Mouse (Mus musculus): ENCODE measurements around the gene Gm10718. TPM values are rescaled to one million over a fixed set of nuclear protein-coding genes. Genes with fewer than 3 reads are reported as not detected.
"Not testable (repeated sequence)": the region's sequence is repeated elsewhere in the genome, so short reads cannot be mapped to it uniquely, and the experiment has no call there.

The Gm10718 gene
- polyA plus RNA-seq, 1 experiment from 2014 or later: not detected

GRCm38 (mm10) chr9:3015354-3015753 is 8.0 kb upstream of the Gm10718 start, which contains the start of gene Gm10720:
Gm10720 (plus strand) TSS chr9:3015654.
- H3K4me1 ChIP-seq; H3K4me3 ChIP-seq (replicated peaks); H3K9me3 ChIP-seq; H3K36me3 ChIP-seq; H3K4me2 ChIP-seq; H3K27me3 ChIP-seq (replicated peaks); ATAC-seq (ENCODE audit: insufficient read depth, low FRiP score, low read depth); H3K9ac ChIP-seq; H3K27ac ChIP-seq: not testable (repeated sequence)
- WGBS: 66% methylated on average over 5 of the region's 9 CpGs

DNA sequence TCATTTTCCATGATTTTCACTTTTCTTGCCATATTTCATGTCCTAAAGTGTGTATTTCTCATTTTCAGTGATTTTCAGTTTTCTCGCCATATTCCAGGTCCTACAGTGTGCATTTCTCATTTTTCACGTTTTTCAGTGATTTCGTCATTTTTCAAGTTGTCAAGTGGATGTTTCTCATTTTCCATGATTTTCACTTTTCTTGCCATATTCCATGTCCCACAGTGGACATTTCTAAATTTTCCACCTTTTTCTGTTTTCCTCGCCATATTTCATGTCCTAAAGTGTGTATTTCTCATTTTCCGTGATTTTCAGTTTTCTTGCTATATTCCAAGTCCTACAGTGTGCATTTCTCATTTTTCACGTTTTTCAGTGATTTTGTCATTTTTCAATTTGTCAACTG is 7.5 kb upstream of the Gm10718 start:
- H3K9ac ChIP-seq; H3K4me1 ChIP-seq; ATAC-seq (ENCODE audit: insufficient read depth, low FRiP score, low read depth); H3K4me3 ChIP-seq (replicated peaks); H3K27ac ChIP-seq; H3K27me3 ChIP-seq (replicated peaks); H3K4me2 ChIP-seq; H3K36me3 ChIP-seq; H3K9me3 ChIP-seq: not testable (repeated sequence)
- WGBS: 70% methylated on average over 6 of the region's 6 CpGs

DNA sequence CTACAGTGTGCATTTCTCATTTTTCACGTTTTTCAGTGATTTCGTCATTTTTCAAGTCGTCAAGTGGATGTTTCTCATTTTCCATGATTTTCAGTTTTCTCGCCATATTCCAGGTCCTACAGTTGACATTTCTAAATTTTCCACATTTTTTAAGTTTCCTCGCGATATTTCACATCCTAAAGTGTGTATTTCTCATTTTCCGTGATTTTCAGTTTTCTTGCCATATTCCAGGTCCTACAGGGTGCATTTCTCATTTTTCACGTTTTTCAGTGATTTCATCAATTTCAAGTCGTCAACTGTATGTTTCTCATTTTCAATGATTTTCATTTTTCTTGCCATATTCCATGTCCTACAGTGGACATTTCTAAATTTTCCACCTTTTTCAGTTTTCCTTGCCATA is 6.2 kb upstream of the Gm10718 start, which contains the start of gene Gm10719:
Gene Gm10719, plus strand, starts transcription at position 301 of the 400 bp plus-strand sequence.
- H3K4me2 ChIP-seq; H3K36me3 ChIP-seq; H3K4me1 ChIP-seq; H3K4me3 ChIP-seq (replicated peaks); H3K9ac ChIP-seq; ATAC-seq (ENCODE audit: insufficient read depth, low FRiP score, low read depth); H3K27me3 ChIP-seq (replicated peaks); H3K9me3 ChIP-seq; H3K27ac ChIP-seq: not testable (repeated sequence)
- 57% methylated on average over 2 of the region's 9 CpGs for WGBS

- not testable (repeated sequence) for H3K4me3 ChIP-seq (replicated peaks); H3K27me3 ChIP-seq (replicated peaks); H3K27ac ChIP-seq; H3K36me3 ChIP-seq; H3K9me3 ChIP-seq; H3K9ac ChIP-seq; H3K4me2 ChIP-seq; H3K4me1 ChIP-seq; ATAC-seq (ENCODE audit: insufficient read depth, low FRiP score, low read depth)
- WGBS: 59% methylated on average over 9 of the region's 9 CpGs
These were observed 4.4 kb upstream of the Gm10718 start for GRCm38 (mm10) chr9:3018944-3019343.

- WGBS: 75% methylated on average over 17 of the region's 19 CpGs
- not testable (repeated sequence) for H3K9ac ChIP-seq; H3K27me3 ChIP-seq (replicated peaks); H3K36me3 ChIP-seq; H3K4me3 ChIP-seq (replicated peaks); H3K4me2 ChIP-seq; H3K27ac ChIP-seq; ATAC-seq (ENCODE audit: insufficient read depth, low FRiP score, low read depth); H3K9me3 ChIP-seq; H3K4me1 ChIP-seq
These were observed 3.3 kb upstream of the Gm10718 start for GRCm38 (mm10) chr9:3019835-3020727.

DNA sequence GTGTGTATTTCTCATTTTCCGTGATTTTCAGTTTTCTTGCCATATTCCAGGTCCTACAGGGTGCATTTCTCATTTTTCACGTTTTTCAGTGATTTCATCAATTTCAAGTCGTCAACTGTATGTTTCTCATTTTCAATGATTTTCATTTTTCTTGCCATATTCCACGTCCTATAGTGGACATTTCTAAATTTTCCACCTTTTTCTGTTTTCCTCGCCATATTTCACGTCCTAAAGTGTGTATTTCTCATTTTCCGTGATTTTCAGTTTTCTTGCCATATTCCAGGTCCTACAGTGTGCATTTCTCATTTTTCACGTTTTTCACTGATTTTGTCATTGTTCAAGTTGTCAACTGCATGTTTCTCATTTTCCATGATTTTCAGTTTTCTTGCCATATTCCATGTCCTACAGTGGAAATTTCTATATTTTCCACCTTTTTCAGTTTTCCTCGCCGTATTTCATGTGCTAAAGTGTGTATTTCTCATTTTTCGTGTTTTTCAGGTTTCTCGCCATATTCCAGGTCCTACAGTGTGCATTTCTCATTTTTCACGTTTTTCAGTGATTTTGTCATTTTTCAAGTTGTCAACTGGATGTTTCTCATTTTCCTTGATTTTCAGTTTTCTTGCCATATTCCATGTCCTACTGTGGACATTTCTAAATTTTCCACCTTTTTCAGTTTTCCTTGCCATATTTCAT is 885 bp upstream of the Gm10718 start:
- H3K4me2 ChIP-seq; H3K4me3 ChIP-seq (replicated peaks); H3K27ac ChIP-seq; H3K9ac ChIP-seq; H3K27me3 ChIP-seq (replicated peaks); H3K9me3 ChIP-seq; H3K4me1 ChIP-seq; ATAC-seq (ENCODE audit: insufficient read depth, low FRiP score, low read depth); H3K36me3 ChIP-seq: not testable (repeated sequence)
- WGBS: 70% methylated on average over 11 of the region's 13 CpGs

DNA sequence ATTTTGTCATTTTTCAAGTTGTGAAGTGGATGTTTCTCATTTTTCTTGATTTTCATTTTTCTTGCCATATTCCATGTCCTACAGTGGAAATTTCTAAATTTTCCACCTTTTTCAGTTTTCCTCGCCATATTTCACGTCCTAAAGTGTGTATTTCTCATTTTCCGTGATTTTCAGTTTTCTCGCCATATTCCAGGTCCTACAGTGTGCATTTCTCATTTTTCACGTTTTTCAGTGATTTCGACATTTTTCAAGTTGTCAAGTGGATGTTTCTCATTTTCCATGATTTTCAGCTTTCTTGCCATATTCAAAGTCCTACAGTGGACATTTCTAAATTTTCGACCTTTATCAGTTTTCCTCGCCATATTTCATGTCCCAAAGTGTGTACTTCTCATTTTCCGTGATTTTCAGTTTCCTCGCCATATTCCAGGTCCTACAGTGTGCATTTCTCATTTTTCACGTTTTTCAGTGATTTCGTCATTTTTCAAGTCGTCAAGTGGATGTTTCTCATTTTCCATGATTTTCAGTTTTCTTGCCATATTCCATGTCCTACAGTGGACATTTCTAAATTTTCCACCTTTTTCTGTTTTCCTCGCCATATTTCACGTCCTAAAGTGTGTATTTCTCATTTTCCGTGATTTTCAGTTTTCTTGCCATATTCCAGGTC is 770 bp downstream of the Gm10718 start:
- H3K9ac ChIP-seq; H3K9me3 ChIP-seq; H3K27ac ChIP-seq; H3K36me3 ChIP-seq; ATAC-seq (ENCODE audit: insufficient read depth, low FRiP score, low read depth); H3K27me3 ChIP-seq (replicated peaks); H3K4me1 ChIP-seq; H3K4me3 ChIP-seq (replicated peaks); H3K4me2 ChIP-seq: not testable (repeated sequence)
- WGBS: 73% methylated on average over 16 of the region's 16 CpGs

DNA sequence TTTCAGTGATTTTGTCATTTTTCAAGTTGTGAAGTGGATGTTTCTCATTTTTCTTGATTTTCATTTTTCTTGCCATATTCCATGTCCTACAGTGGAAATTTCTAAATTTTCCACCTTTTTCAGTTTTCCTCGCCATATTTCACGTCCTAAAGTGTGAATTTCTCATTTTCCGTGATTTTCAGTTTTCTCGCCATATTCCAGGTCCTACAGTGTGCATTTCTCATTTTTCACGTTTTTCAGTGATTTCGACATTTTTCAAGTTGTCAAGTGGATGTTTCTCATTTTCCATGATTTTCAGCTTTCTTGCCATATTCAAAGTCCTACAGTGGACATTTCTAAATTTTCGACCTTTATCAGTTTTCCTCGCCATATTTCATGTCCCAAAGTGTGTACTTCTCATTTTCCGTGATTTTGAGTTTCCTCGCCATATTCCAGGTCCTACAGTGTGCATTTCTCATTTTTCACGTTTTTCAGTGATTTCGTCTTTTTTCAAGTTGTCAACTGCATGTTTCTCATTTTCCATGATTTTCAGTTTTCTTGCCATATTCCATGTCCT is 1.6 kb downstream of the Gm10718 start, which contains the start of gene Gm10717:
Gene Gm10717, plus strand, starts transcription at position 506 of the 556 bp plus-strand sequence.
- not testable (repeated sequence) for H3K9me3 ChIP-seq; H3K4me2 ChIP-seq; H3K4me3 ChIP-seq (replicated peaks); H3K9ac ChIP-seq; H3K27ac ChIP-seq; ATAC-seq (ENCODE audit: insufficient read depth, low FRiP score, low read depth); H3K27me3 ChIP-seq (replicated peaks); H3K4me1 ChIP-seq; H3K36me3 ChIP-seq
- 71% methylated on average over 12 of the region's 12 CpGs for WGBS

GRCm38 (mm10) chr9:3025653-3026052 is 2.3 kb downstream of the Gm10718 start:
- ATAC-seq (ENCODE audit: insufficient read depth, low FRiP score, low read depth); H3K36me3 ChIP-seq; H3K9me3 ChIP-seq; H3K4me1 ChIP-seq; H3K4me3 ChIP-seq (replicated peaks); H3K27ac ChIP-seq; H3K27me3 ChIP-seq (replicated peaks); H3K9ac ChIP-seq; H3K4me2 ChIP-seq: not testable (repeated sequence)
- WGBS: 72% methylated on average over 5 of the region's 6 CpGs

GRCm38 (mm10) chr9:3026136-3026535 is 2.8 kb downstream of the Gm10718 start:
- 72% methylated on average over 5 of the region's 5 CpGs for WGBS
- H3K36me3 ChIP-seq; H3K9ac ChIP-seq; H3K4me3 ChIP-seq (replicated peaks); H3K27ac ChIP-seq; ATAC-seq (ENCODE audit: insufficient read depth, low FRiP score, low read depth); H3K9me3 ChIP-seq; H3K27me3 ChIP-seq (replicated peaks); H3K4me2 ChIP-seq; H3K4me1 ChIP-seq: not testable (repeated sequence)

DNA sequence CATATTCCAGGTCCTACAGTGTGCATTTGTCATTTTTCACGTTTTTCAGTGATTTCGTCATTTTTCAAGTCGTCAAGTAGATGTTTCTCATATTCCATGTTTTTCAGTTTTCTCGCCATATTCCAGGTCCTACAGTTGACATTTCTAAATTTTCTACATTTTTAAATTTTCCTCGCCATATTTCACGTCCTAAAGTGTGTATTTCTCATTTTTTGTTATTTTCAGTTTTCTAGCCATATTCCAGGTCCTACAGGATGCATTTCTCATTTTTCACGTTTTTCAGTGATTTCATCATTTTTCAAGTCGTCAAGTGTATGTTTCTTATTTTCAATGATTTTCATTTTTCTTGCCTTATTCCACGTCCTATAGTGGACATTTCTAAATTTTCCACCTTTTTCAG is 3.4 kb downstream of the Gm10718 start:
- not testable (repeated sequence) for H3K36me3 ChIP-seq; H3K4me3 ChIP-seq (replicated peaks); H3K27me3 ChIP-seq (replicated peaks); H3K27ac ChIP-seq; H3K4me1 ChIP-seq; H3K4me2 ChIP-seq; ATAC-seq (ENCODE audit: insufficient read depth, low FRiP score, low read depth); H3K9me3 ChIP-seq; H3K9ac ChIP-seq
- 67% methylated on average over 9 of the region's 9 CpGs for WGBS

- H3K27me3 ChIP-seq (replicated peaks); H3K9me3 ChIP-seq; H3K4me3 ChIP-seq (replicated peaks); H3K36me3 ChIP-seq; H3K4me2 ChIP-seq; H3K9ac ChIP-seq; H3K4me1 ChIP-seq; H3K27ac ChIP-seq: not testable (repeated sequence)
- 0 out of 2 replicates have a peak, but pooled peaks have one; percentile 5 for ATAC-seq (ENCODE audit: insufficient read depth, low FRiP score, low read depth)
- 68% methylated on average over 9 of the region's 9 CpGs for WGBS
These were observed 3.9 kb downstream of the Gm10718 start for GRCm38 (mm10) chr9:3027200-3027599.

All from stomach, embryonic 15.5 days (tissue).